Mouse (Mus musculus) lung, adult 2 months (tissue): ENCODE measurements around the gene Selenot. TPM values are rescaled to one million over a fixed set of nuclear protein-coding genes. Genes with fewer than 3 reads are reported as not detected.

Experiments
- DNase-seq: peaks from one replicate; pipeline ENCODE4 v3.0.0; 2022
- H3K4me1 ChIP-seq: fragments of 200-500 bp; 2 replicates; pipeline ENCODE4 v1.6.1; 2011; ENCODE audit warnings: low read length; ENCODE audit not compliant: control insufficient read depth, insufficient read depth
- H3K4me3 ChIP-seq: fragments of 200-500 bp; replicated peaks from 2 replicates; pipeline ENCODE3; 2011; ENCODE audit warnings: low read depth, mild to moderate bottlenecking, control low read depth, low read length; ENCODE audit errors: extremely low read depth
- CTCF ChIP-seq: fragments of 200-500 bp; IDR thresholded peaks from 2 replicates; pipeline ENCODE4 v1.5.1; 2011; ENCODE audit warnings: mild to moderate bottlenecking, low read length, control low read depth; ENCODE audit not compliant: insufficient read depth
- POLR2A ChIP-seq: fragments of 200-500 bp; IDR thresholded peaks from 2 replicates; pipeline ENCODE4 v1.6.1; 2011; ENCODE audit warnings: low read depth, mild to moderate bottlenecking, control low read depth, low read length, borderline replicate concordance; ENCODE audit errors: extremely low read depth
- WGBS: fragments of 180-500 bp; shearing (Covaris S2); methylation state at CpG from one replicate; pipeline ENCODE4 v1.1.7; 2018; 5-methylcytosine and 5-hydroxymethylcytosine counted together
- polyA plus RNA-seq: library from polyadenylated mRNA; depleted of rRNA; stranded (reverse); fragments of >200 nt; gene quantifications from 2 replicates; pipeline ENCODE4 v1.2.3, GENCODE M21; 2012; rRNA removed

The Selenot gene
- polyA plus RNA-seq, 1 experiment = 44.6 TPM

DNA sequence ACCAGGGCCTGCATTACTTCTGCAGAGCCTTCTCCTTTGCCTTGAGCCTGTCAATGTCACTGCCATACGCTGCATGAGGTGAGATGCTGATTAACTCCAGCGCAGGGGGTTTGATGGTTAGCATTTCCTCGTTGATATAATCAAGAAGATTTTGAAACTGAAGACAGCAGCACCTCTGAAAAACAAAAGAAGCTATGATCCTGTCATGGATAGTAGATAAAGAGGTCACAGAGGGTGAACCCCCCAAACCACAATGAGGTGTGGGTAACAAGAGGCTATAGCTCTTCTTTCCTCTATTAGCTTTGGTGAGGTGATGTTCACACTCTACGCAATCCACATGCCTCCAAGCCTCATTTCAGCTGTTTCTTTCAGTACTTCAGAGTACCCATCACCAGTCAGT lies 48.5 kb downstream of the Selenot start:
- Histone ChIP-seq H3K4me1 (no peaks in the 10 kb centered on the region), H3K4me3 (no peak overlapping the region)
- 73% methylated on average over 4 of the region's 4 CpGs for WGBS
- DNase-seq = no peak
- TF ChIP-seq CTCF (no peak), POLR2A (no peak)

DNA sequence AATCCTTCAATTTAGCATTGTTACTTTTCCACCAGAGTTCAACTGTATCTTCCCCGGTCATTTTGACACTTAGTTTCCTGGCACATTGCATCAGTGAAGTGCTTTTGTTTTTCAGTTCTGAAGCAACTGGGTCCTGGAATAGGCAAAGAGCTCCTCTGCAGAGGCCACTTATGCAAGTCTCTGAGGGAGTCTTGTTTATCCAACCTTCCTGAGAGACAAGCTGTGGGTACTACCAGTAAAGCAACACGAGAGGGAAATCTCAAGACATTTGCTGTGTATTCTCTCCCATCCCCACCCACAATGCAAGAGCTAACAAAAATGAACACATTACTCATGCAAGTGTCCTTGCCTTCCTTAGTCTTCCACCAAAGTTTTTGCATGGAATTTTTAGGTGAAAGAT lies 55.3 kb downstream of the Selenot start:
- H3K4me1 ChIP-seq = no peaks in the 10 kb centered on the region
- 65% methylated on average over 2 of the region's 2 CpGs for WGBS
- TF ChIP-seq POLR2A = no peak
- no peak for TF ChIP-seq CTCF
- no peak for DNase-seq
- H3K4me3 ChIP-seq = no peak overlapping the region

DNA sequence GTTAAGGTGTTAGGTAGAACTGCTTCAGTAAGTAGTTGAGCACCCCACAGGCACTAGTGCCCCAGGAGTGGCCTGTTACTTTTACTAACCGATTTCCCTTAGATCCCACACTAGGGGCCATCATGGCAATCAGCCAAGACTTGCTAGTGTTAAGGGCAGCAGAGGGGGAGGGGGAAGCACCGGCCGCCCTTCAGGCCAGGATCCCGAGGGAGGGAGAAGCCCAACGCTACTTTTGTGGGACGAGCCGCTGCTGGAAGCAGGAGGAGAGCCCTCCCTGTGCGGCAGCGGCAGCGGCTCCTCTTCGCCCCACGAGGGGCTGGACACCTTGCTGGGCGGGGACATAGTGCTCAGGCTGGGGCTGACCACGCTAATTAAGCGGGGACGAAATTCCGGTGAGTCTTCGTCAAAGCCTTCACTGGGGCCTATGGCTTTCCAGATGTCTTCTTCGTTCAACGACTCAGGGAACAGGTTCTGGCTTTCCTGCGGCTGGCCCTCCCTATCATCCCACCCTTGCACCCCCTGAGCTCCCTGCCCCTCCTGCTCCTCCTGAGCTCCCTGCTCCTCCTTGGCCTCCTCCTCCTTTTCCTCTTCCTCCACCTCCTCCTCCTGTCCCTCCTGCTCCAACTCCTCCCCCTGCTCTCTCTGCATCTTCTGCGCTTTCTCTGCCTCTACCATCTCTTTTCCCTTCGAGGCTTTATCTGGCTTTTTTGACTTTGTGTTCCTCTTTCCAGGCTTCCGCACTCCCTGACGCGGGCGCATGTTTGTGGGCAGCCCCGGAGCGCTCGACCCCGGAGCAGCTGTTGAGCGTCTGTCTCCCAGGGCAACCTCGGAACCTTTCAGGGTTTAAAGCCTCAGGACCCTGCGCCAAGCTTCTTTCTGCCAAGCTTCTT lies 60.2 kb downstream of the Selenot start, which contains the start of gene Erich6:
TSS of gene Erich6 (minus strand) at position 802 of the 890 bp plus-strand sequence.
- peak within 1 kb of the TSS; percentile 59 for H3K4me3 ChIP-seq
- TF ChIP-seq POLR2A = no peak
- no peak for TF ChIP-seq CTCF
- 0 out of 2 replicates have a peak, but pooled peaks cover 2% of the 10 kb centered on the region for H3K4me1 ChIP-seq
- WGBS = under 1% methylated on average over 34 of the region's 34 CpGs
- DNase-seq = peak; percentile 24

Other genes starting within 250 kb of the Selenot start
- 15.5 and 24.3 TPM in 2 replicates for gene Tsc22d2, start 161.9 kb upstream of the Selenot start, polyA plus RNA-seq
- gene Eif2a, start 50.8 kb upstream of the Selenot start, polyA plus RNA-seq = 3.8 and 9.9 TPM in 2 replicates
- gene Serp1, start 50.7 kb upstream of the Selenot start, polyA plus RNA-seq = 35.6 and 45.1 TPM in 2 replicates
- gene Erich6, start 60.6 kb downstream of the Selenot start, polyA plus RNA-seq = 0.09 TPM in 1 of 2 replicates, not detected in the other
- 14.4 and 17.3 TPM in 2 replicates for gene Siah2, start 115.8 kb downstream of the Selenot start, polyA plus RNA-seq
- gene Mindy4b-ps, start 245.7 kb downstream of the Selenot start, polyA plus RNA-seq = not detected in 2 replicates